Mouse (Mus musculus) adrenal gland, postnatal 25 days (tissue): ENCODE results near the gene AC124502.3. TPM values are rescaled to one million over a fixed set of nuclear protein-coding genes. Genes with fewer than 3 reads are reported as not detected.
A peak's percentile ranks its signal among the peaks of the same experiment; 100 is the strongest.
"Not testable (repeated sequence)": the region's sequence is repeated elsewhere in the genome, so short reads cannot be mapped to it uniquely, and the experiment has no call there.

Experiments
- DNase-seq: peaks from one replicate; pipeline ENCODE4 v3.0.0; 2021; ENCODE audit warnings: mixed read lengths
- total RNA-seq: library from RNA; stranded (reverse); gene quantifications from 2 replicates; pipeline ENCODE4 v1.2.3, GENCODE M21; 2021

Gene AC124502.3
- total RNA-seq, 1 experiment from 2014 or later, result 1.7 TPM

GRCm38 (mm10) chr19:5083961-5084833, 45.5 kb downstream of the AC124502.3 start:
- DNase-seq, result no peak

- DNase-seq, result no peak
Measured at GRCm38 (mm10) chr19:5084834-5085144, 46.1 kb downstream of the AC124502.3 start.

GRCm38 (mm10) chr19:5085145-5085863, 46.6 kb downstream of the AC124502.3 start, which contains the start of gene Tmem151a:
TSS of gene Tmem151a (minus strand) at chr19:5085531.
- peak; percentile 69 for DNase-seq

- DNase-seq, result not testable (repeated sequence)
Measured at GRCm38 (mm10) chr19:5086533-5086932, 47.8 kb downstream of the AC124502.3 start.

- DNase-seq, result peak; percentile 92
Measured at GRCm38 (mm10) chr19:5087884-5088728, 49.4 kb downstream of the AC124502.3 start, which contains the start of gene Yif1a. TSS of gene Yif1a (plus strand) at chr19:5088538.

GRCm38 (mm10) chr19:5089324-5089723, 50.6 kb downstream of the AC124502.3 start:
- DNase-seq, result no peak

GRCm38 (mm10) chr19:5092083-5092482, 53.4 kb downstream of the AC124502.3 start:
- no peak for DNase-seq

- DNase-seq, result no peak
Measured at GRCm38 (mm10) chr19:5093481-5094242, 55.0 kb downstream of the AC124502.3 start.

GRCm38 (mm10) chr19:5094243-5094632, 55.5 kb downstream of the AC124502.3 start:
- peak; percentile 95 for DNase-seq

GRCm38 (mm10) chr19:5094746-5095417, 56.2 kb downstream of the AC124502.3 start:
- DNase-seq, result no peak

GRCm38 (mm10) chr19:5095887-5096474, 57.3 kb downstream of the AC124502.3 start:
- DNase-seq, result no peak

- DNase-seq, result no peak
Measured at GRCm38 (mm10) chr19:5097521-5098362, 59.1 kb downstream of the AC124502.3 start.

GRCm38 (mm10) chr19:5098363-5099143, 59.9 kb downstream of the AC124502.3 start, which contains the start of gene Cnih2:
TSS of gene Cnih2 (minus strand) at chr19:5098521.
- DNase-seq, result peak; percentile 74

Other genes starting within 250 kb of the AC124502.3 start
- gene Rbm4, start 245.0 kb upstream of the AC124502.3 start, total RNA-seq, result 62.4 and 65.4 TPM in 2 replicates
- gene Gm21992, start 227.3 kb upstream of the AC124502.3 start, total RNA-seq, result 22.2 and 30.2 TPM in 2 replicates
- gene Rbm14, start 227.3 kb upstream of the AC124502.3 start, total RNA-seq, result 45.4 and 46.5 TPM in 2 replicates
- gene Ccs, start 199.6 kb upstream of the AC124502.3 start, total RNA-seq, result 107 and 128 TPM in 2 replicates
- 0.15 TPM in 1 of 2 replicates, not detected in the other for gene Ccdc87, start 199.5 kb upstream of the AC124502.3 start, total RNA-seq
- gene Ctsf, start 183.8 kb upstream of the AC124502.3 start, total RNA-seq, result 361 and 398 TPM in 2 replicates
- 0.58 and 0.71 TPM in 2 replicates for gene Actn3, start 161.0 kb upstream of the AC124502.3 start, total RNA-seq
- gene Zdhhc24, start 160.2 kb upstream of the AC124502.3 start, total RNA-seq, result 21.0 and 23.3 TPM in 2 replicates
- 8.4 and 12.3 TPM in 2 replicates for gene Bbs1, start 132.3 kb upstream of the AC124502.3 start, total RNA-seq
- 102 and 126 TPM in 2 replicates for gene Dpp3, start 110.6 kb upstream of the AC124502.3 start, total RNA-seq
- gene Peli3, start 95.8 kb upstream of the AC124502.3 start, total RNA-seq, result 8.4 and 11.4 TPM in 2 replicates
- 51.7 and 51.8 TPM in 2 replicates for gene Mrpl11, start 76.7 kb upstream of the AC124502.3 start, total RNA-seq
- gene Npas4, start 48.6 kb upstream of the AC124502.3 start, total RNA-seq, result 0.33 and 0.43 TPM in 2 replicates
- 4.9 and 5.0 TPM in 2 replicates for gene Slc29a2, start 15.0 kb upstream of the AC124502.3 start, total RNA-seq
- gene B4gat1, start 65 bp upstream of the AC124502.3 start, total RNA-seq, result 16.3 and 41.8 TPM in 2 replicates
- 21.6 and 32.0 TPM in 2 replicates for gene Brms1, start 2.5 kb downstream of the AC124502.3 start, total RNA-seq
- 5.9 and 6.0 TPM in 2 replicates for gene Rin1, start 11.6 kb downstream of the AC124502.3 start, total RNA-seq
- 10.0 and 12.7 TPM in 2 replicates for gene Cd248, start 29.2 kb downstream of the AC124502.3 start, total RNA-seq
- 1.3 and 1.4 TPM in 2 replicates for gene Tmem151a, start 46.6 kb downstream of the AC124502.3 start, total RNA-seq
- 62.7 and 68.2 TPM in 2 replicates for gene Yif1a, start 49.6 kb downstream of the AC124502.3 start, total RNA-seq
- 1.1 and 2.7 TPM in 2 replicates for gene Cnih2, start 59.6 kb downstream of the AC124502.3 start, total RNA-seq
- 165 and 186 TPM in 2 replicates for gene Rab1b, start 68.2 kb downstream of the AC124502.3 start, total RNA-seq
- gene Klc2, start 79.7 kb downstream of the AC124502.3 start, total RNA-seq, result 47.3 and 54.2 TPM in 2 replicates
- 18.0 and 26.9 TPM in 2 replicates for gene Pacs1, start 234.2 kb downstream of the AC124502.3 start, total RNA-seq